ENCODE assay signal across 18 mouse cellular contexts in the genomic region with DNA sequence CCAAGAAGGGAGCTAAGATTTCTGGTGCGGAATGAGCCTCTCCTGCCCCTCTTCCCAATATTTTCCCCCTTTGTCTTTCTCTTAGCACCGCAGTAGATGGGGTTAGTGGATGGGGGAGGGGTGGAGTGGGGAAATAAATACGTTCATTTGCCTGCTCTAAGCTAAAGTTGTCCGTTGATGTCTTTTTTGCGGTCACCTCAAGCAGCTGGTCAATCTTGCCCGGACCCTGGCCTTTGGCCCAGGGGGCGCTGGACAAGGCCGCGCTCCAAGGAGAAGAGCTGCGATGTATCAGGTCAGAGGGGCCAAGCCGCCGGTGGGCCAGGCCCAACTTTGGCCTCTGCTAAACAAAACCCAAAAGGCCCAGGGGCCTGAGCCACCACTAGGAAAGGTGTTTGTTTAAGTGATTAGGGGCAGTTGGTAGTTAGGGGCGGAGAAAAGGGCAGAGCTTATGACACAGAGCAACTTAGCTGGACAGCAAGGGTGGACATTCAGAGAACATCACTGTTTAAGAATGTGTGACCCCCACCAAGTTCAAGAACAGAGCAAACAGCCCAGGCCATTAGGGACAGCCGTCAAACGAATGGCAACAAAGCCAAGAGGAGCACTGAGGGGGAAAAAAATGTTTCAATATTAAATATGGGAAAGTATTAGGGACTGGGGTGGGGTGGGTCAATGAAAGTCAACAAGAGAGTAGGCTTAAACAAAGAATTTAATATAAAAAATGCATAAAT. TPM values are rescaled to one million over a fixed set of nuclear protein-coding genes. Genes with fewer than 3 reads are reported as not detected.
DNase-seq lines count a peak whose midpoint lies in the region; ATAC-seq lines count a peak whose summit lies in the region.
"Had no signal": no experiment of that assay in that cellular context is flagged by ENCODE, and none has a peak within 500 bp of the region (broad histone marks: within the 10 kb centered on the region; RNA-seq: fewer than 3 reads in every experiment).

No protein-coding gene starts in this region.

- peak overlapping the region; percentile 46 for H3K4me3 ChIP-seq in midbrain, embryonic 10.5 days
- no peak overlapping the region for H3K4me3 ChIP-seq in midbrain, embryonic 15.5 days
- no peak overlapping the region for H3K4me3 ChIP-seq in intestine, embryonic 15.5 days (replicated peaks)
- no peak overlapping the region for H3K4me3 ChIP-seq in stomach, embryonic 16.5 days (replicated peaks; ENCODE audit: low read length)
- H3K4me3 ChIP-seq: erythroblast, embryonic 14.5 days had no signal

- H3K27ac ChIP-seq in midbrain, embryonic 10.5 days (replicated peaks), result no peak overlapping the region
- no peak overlapping the region for H3K27ac ChIP-seq in midbrain, embryonic 15.5 days
- peak overlapping the region; percentile 62; the same call in 1 of the 2 replicates for H3K27ac ChIP-seq in intestine, embryonic 15.5 days
- H3K27ac ChIP-seq in stomach, embryonic 16.5 days (ENCODE audit: low read length), result 0 out of 2 replicates have a peak overlapping the region, but pooled peaks have one; percentile 2
- H3K27ac ChIP-seq: midbrain, embryonic 12.5 days had no signal

- no peak overlapping the region for H3K4me2 ChIP-seq in midbrain, embryonic 15.5 days
- H3K4me2 ChIP-seq in intestine, embryonic 15.5 days (replicated peaks), result no peak overlapping the region
- no peak overlapping the region for H3K4me2 ChIP-seq in stomach, embryonic 16.5 days (ENCODE audit: low read depth, low read length)

- H3K9ac ChIP-seq in midbrain, embryonic 15.5 days, result no peak overlapping the region
- H3K9ac ChIP-seq in intestine, embryonic 15.5 days, result no peak overlapping the region
- no peak overlapping the region for H3K9ac ChIP-seq in stomach, embryonic 16.5 days (ENCODE audit: low read length)
- H3K9ac ChIP-seq: midbrain, embryonic 12.5 days had no signal

- DNase-seq in embryo, embryonic 10 days (ENCODE audit: low spot score), result peak; percentile 44
- DNase-seq in embryo, embryonic 11 days, result no peak
- DNase-seq in midbrain, embryonic 10.5 days (ENCODE audit: low spot score), result peak; percentile 64
- no peak for DNase-seq in lung, postnatal 10 days
- DNase-seq in spleen, adult 18-20 months, result no peak
- DNase-seq: cerebellum, adult 9-11 months; heart, postnatal 36 days; kidney, adult 9 months; kidney, postnatal 4 days; lung, adult 2 months; lung, postnatal 4 days had no signal

- no peaks in the 10 kb centered on the region for H3K36me3 ChIP-seq in midbrain, embryonic 10.5 days
- H3K36me3 ChIP-seq in midbrain, embryonic 15.5 days (replicated peaks), result no peaks in the 10 kb centered on the region
- H3K36me3 ChIP-seq in intestine, embryonic 15.5 days, result no peaks in the 10 kb centered on the region
- no peaks in the 10 kb centered on the region for H3K36me3 ChIP-seq in stomach, embryonic 16.5 days (ENCODE audit: control insufficient read depth, insufficient read depth, low read length)
- H3K36me3 ChIP-seq: heart, embryonic 12.5 days; midbrain, embryonic 12.5 days had no signal

- H3K9me3 ChIP-seq in midbrain, embryonic 10.5 days (replicated peaks), result peaks cover 9% of the 10 kb centered on the region; the same call in 1 of the 2 replicates
- no peaks in the 10 kb centered on the region for H3K9me3 ChIP-seq in midbrain, embryonic 15.5 days
- H3K9me3 ChIP-seq in intestine, embryonic 15.5 days, result no peaks in the 10 kb centered on the region
- H3K9me3 ChIP-seq in stomach, embryonic 16.5 days (replicated peaks; ENCODE audit: control insufficient read depth, low read length), result peaks cover 12% of the 10 kb centered on the region; the same call in 1 of the 2 replicates

- H3K4me1 ChIP-seq in midbrain, embryonic 10.5 days, result peaks cover 39% of the 10 kb centered on the region
- H3K4me1 ChIP-seq in midbrain, embryonic 15.5 days, result peaks cover 15% of the 10 kb centered on the region
- H3K4me1 ChIP-seq in intestine, embryonic 15.5 days (replicated peaks), result peaks cover 6% of the 10 kb centered on the region
- peaks cover 4% of the 10 kb centered on the region; the same call in 1 of the 2 replicates for H3K4me1 ChIP-seq in stomach, embryonic 16.5 days (ENCODE audit: control insufficient read depth, insufficient read depth, low read length)

- H3K27me3 ChIP-seq in midbrain, embryonic 10.5 days (ENCODE audit: low read depth, poor library complexity, severe bottlenecking), result peaks cover 100% of the 10 kb centered on the region
- peaks cover 92% of the 10 kb centered on the region for H3K27me3 ChIP-seq in midbrain, embryonic 15.5 days (replicated peaks)
- peaks cover 82% of the 10 kb centered on the region for H3K27me3 ChIP-seq in intestine, embryonic 15.5 days (replicated peaks)
- H3K27me3 ChIP-seq in stomach, embryonic 16.5 days (ENCODE audit: control insufficient read depth, insufficient read depth, low read length), result peaks cover 90% of the 10 kb centered on the region

- 1% methylated on average over 15 of the region's 15 CpGs for WGBS in midbrain, embryonic 10.5 days
- WGBS in midbrain, embryonic 15.5 days, result 4% methylated on average over 15 of the region's 15 CpGs
- 3% methylated on average over 15 of the region's 15 CpGs for WGBS in intestine, embryonic 15.5 days
- 4% methylated on average over 15 of the region's 15 CpGs for WGBS in stomach, embryonic 16.5 days

- ATAC-seq in midbrain, embryonic 15.5 days (replicated peaks), result no peak
- ATAC-seq in intestine, embryonic 15.5 days, result peak; percentile 13; the same call in 1 of the 2 replicates
- no peak for ATAC-seq in stomach, embryonic 16.5 days (ENCODE audit: insufficient read depth, low FRiP score)
- ATAC-seq: CD4-positive, CD25-positive, alpha-beta regulatory T cell, adult 4 months had no signal

RNA-seq across cellular contexts. Expression of a gene that starts 36.8 kb away (rescaled TPM):
- polyA plus RNA-seq in midbrain, embryonic 10.5 days (2016; fragmentation: Nextera tagmentation; extraction: Ambion mirVana), result 118 and 130 TPM in 2 replicates
- polyA plus RNA-seq in midbrain, embryonic 15.5 days (2015; fragmentation: Nextera tagmentation; extraction: Ambion mirVana), result 66.9 and 71.9 TPM in 2 replicates
- 115 and 116 TPM in 2 replicates for polyA plus RNA-seq in intestine, embryonic 15.5 days (2015; fragmentation: Nextera tagmentation; extraction: Ambion mirVana)
- polyA plus RNA-seq in stomach, embryonic 16.5 days (2015; fragmentation: Nextera tagmentation; extraction: Ambion mirVana), result 95.7 and 97.9 TPM in 2 replicates

Comparison
In these comparisons a context has a peak if more than half of its experiments do, and no peak if none do; other contexts are left out.
1. DNase-seq: peak in embryo, embryonic 10 days (single experiment) and midbrain, embryonic 10.5 days (single experiment); none in embryo, embryonic 11 days (single experiment), lung, postnatal 10 days (single experiment) and spleen, adult 18-20 months (0 of 2).
2. H3K27ac ChIP-seq: peak in intestine, embryonic 15.5 days (single experiment) and stomach, embryonic 16.5 days (single experiment); none in midbrain, embryonic 10.5 days (single experiment) and midbrain, embryonic 15.5 days (single experiment).